Mouse (Mus musculus) adrenal gland, postnatal 10 days (tissue): ENCODE data around the gene Ephb3. TPM values are rescaled to one million over a fixed set of nuclear protein-coding genes. Genes with fewer than 3 reads are reported as not detected.
A peak's percentile ranks its signal among the peaks of the same experiment; 100 is the strongest.

Experiments
- DNase-seq: peaks from one replicate; pipeline ENCODE4 v3.0.0; 2021; ENCODE audit warnings: mixed read lengths
- microRNA-seq: library from miRNA; unstranded; fragments of <30 nt; microRNA quantifications from one replicate; pipeline ENCODE4 v1.2.0, GENCODE M21; 2021
- total RNA-seq, 2 experiments: library from RNA; stranded (reverse); gene quantifications; 2 replicates each; pipeline ENCODE4 v1.2.3; 2021

Gene Ephb3
- total RNA-seq, 2 experiments from 2014 or later = 3.9 to 4.6 TPM

DNA sequence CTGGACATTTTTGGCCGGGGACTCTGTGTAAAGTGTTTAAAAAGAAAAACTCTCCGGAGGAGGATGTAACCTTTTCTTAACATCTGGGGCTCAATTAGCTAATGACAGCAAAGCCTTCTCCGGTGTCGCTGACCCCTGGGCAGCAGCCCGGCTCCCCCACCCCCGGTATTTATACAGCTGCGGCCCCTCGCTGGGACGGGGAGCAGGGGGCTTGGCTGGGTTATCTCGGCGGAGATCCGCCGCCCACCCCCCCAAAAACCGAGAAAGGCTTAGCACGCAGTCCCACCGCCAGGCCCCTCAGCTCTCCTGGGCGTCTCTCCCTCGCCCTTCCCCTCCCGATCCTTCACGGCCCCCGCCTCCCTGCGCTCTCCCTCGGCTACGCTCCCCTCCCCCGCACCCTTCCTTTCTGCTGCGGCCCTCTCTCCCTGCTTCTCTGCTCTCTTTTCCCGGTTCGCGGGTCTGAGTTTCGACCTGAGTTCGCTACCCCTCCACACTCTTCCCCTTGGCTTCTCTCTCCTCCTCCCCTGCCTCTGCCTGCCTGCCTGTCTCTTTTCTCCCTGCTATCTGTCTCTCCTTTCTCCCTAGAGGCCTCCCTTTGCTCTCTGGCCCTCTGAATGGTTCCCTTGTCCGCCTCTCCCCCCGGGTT lies 42.0 kb downstream of the Ephb3 start:
- peak; percentile 61 for DNase-seq

DNA sequence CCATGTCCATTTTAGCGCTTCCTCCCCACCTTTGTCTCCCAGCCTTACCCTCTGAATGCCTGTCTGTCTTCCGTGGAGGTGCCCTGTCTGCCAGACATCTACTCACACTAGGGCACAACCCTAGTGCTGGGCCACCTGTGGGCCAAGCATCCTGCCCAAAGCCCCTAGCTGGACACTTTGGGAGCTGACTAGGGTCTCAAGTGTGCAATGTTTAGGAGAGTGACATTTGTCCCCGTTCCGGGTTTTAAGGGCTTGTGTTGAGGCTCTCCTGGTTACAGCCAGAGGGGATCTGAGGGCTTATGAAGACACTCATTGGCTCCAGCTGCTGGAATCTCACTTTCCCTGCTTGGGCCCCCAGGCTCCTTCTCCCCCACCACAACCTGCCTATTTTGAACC lies 42.5 kb downstream of the Ephb3 start:
- DNase-seq = no peak

DNA sequence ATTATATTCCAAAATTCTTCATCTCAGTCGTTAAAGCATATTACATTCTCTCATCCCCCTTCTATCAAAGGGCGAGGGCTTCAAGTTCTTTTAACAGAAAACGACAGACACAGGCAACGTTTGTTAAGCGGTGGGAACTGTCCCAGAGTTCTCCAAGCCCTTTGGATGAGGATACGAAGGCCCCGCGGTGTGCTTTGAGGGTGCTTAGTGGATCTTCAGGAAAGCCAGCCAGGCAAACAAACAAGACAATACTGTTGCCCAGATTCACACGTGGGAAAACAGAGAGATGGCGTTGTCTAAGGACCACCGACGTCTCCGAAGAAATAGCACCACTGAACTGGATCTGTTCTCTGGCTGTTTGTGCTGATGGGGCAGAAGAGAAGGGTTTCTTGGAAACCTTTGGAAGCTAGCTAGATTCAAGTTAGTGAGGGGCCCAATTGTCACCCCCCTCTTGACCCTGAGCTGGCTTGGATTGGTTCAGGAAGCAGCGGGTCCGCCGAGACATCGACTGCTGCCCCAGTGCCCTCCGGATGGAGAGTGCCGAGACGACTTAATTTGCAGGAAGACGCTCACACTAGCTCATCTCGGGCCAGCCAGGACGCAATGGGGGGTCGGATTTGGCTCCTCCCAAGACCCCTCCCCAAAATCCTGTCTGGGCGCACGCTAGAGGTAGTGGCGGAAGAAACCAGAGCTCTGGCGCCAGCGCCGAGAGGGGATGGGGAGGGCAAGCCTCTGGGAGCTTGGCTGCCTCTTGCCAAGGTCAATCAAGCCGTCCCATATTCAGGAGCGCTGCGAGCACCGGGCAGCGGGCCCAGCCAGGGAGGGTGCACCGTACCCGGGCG lies 43.5 kb downstream of the Ephb3 start:
- DNase-seq = peak; percentile 85

DNA sequence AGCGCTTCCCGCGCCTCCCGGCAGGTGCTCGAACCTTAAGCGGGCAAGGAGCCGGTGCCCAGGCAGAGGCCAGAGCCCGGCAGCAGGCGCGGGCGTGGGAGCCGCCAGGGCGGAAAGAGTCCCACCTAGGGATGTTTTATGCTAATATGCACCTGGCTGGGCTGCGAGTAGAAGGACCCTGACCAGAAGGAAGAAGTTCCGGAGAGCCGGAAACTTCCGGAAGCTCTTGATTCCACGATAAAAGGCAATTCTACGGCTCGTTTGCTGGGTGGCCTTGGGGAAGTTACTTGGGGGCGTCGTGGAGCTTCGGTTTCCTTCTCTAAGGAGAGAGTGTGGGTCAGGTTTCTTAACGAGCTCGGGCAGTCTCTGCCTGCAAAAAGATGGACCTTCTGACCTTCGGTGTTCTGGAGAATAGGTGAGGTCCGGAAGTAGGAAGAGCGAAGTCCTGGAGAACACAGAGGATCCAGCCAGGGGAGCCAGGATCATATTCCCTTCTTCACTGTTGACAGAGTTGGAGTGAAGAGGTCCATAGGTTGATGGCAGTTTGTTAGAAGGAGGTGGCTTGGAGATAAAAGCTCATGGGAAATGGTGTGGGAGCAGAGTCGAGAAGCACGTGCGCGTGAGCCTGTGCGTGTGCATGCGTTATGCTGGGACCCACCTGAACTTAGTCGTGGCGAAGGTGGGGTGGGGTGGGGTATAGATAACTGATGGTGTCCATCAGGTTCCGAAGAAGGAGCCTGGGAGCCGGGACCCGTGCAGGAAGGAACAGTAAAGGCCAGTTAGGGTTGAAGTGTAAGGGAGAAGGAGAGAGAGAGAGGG lies 44.4 kb downstream of the Ephb3 start:
- DNase-seq = no peak

DNA sequence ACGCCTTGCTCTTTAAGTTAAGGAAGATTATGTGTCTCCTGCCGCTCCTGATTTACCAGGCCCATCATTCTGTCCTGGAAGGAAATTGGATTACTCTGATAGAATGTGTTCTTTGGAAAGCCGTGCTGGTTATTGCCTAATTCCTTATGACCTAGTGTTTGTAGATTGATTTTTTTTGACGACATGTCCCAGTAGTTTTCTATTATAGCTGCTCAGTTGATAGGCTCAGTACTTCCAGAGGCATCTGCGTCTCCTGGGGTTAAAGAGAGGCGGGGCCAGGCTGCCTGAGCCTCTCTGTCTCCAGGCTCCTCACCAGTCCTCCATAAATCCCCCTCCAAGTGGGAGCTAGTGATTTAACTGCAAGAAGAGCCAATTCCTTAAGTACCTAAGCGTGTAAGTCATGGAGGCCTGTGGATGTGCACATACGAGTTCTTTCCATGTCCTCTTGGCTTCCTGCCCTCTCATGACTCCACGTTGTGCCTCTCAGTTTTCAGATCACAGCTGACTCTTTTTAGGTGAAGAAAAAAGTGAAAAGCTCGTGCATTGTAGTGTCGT lies 47.9 kb downstream of the Ephb3 start:
- no peak for DNase-seq

DNA sequence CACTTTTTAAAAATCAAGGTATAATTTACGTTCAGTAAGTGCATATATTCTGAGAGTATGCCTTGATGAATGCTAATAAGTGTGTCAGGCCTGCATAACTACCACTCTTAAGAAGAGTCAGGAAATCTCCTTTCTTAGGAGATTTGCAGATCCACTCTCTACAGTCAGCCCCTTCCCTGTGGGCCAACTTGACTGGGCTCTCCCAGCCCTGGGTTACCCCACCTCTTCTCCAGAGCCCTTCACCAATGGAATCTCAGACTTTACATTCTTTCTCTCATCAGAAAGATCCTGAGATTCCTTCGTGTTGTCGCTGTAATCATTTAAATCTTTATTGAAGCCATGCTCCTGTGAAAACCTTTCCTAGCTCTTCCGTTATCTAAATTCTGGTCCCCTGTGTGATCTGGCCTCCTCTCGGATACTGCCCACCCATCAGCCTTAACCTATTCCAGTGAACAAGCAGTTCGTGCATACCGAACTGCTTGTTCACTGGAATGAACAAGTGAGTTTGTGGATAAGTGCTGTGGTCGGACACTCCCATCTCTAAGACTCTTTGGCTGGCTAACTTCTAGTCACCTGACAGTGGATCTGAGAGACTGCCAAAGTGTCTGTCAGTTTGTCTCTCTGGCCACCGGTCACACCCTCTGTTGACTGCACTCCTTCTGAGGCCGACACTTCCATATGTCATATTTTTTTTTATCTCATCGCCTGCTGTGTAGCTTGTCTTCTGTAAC lies 51.2 kb downstream of the Ephb3 start:
- no peak for DNase-seq

DNA sequence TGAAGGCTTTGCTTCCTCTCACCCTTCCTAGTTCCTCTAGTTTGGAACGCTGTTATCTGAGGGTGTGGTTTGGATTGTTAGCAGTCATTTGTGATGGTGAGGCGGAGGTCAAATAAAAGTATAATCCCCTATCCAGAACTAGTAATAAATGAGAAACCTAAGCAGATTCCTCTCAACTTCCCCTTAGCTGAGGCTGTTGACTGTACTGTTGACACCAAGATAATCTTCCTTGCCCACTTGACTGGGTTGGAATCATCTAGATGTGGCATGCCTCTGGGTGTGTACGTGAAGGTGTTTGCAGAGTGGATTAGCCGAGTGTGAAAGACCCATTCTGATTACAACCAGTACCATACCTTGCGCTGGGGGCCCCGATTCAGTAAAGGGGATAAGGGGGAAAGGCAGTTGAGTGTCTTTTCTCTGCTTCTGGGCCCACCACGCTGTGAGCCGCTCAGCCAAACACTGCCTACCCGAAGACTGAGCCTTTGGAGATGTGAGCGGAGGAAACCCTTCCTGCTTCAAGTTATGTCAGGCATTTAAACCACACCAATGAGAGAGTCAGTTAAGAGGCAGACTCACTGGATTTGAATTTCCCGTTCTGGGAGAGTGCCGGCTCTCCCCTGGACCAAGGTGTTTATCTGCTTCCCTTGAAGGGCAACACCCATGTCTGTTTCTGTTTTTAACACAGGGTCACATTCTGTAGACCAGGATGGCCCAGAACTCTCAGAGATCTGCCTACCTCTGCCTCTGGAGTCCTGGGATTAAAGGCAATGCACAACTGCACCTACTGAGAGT lies 52.2 kb downstream of the Ephb3 start:
- DNase-seq = no peak

DNA sequence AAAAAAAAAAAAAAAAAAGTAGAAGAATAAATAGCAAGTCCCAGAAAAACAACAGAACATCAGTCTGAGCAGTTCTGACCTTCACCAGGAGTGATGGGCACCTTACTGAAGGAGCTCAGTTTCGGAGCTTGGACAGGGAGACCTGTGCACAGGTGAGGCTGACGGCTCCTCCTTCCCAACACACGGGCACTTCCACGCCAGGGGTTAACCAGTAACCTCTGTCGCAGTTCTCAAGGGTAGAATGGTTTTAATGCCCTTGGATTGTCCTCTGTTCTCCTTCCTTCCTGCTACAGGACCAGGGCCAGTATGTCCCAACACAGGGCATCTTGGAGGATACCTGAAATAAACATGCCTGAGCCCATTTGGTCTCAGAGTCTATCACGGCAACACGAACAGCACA lies 60.9 kb downstream of the Ephb3 start:
- no peak for DNase-seq

DNA sequence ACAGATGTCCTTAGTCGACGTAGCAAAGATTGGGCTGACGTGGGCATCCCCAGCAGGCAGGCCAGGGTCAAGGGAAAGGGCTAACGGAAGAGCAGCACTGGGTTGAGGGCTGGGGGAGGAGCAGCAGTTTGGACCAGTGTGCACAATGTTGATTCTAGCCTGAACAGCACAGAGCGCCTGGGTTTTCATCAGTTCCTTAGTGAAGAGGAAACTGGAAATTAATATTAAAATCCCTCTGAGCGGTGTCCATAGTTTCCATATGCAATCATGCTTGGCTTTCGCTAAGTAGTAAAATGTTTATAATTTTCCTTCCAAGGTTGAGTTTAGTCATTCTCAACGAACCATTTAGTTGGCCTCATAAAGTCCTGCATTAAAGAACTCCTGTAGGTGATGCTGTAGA lies 65.2 kb downstream of the Ephb3 start:
- no peak for DNase-seq

DNA sequence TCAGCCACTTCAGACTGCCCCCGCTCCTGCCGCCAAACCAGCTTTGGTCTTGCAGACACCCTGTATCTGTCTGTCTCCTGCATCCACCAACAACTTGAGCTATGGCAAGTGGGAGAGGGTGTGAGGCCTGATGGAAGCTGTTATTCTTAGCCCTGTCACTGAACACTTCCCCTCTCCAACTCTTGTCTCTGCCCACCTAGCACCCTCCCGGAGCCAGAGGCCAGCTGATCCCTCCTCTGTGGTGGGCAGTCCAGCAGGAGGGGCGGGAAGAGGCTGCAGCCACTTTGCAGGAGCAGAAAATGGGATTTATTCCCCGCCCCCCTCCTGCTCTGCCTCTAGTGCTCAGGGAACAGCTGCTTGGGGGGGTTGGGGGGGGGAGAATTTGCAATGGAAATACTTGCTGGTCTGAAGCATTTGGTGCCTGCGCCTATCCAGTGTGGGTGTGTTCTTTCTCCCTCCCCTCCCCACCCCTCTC lies 67.3 kb downstream of the Ephb3 start:
- no peak for DNase-seq

DNA sequence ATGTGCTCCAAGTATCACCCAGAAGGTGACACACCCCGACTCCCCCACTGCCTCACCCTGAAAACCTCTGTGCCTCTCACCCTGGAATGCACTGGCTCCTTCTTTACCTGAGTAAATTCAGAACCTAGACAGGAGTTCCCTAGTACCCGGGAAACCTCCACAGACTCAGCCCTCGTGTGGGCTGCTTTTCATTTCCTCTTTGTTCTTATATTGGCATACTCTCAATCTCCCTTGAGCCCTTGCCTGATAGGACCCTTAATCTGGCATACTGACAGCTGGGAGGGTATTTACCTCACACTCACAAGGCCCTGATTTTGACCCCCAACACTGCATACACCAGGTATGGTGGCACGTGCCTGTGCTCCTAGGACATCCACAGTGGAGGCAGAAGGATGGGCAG lies 68.2 kb downstream of the Ephb3 start:
- DNase-seq = no peak

Small RNA genes within 50 kb of the gene (microRNA-seq; reads per million reads assigned to microRNA genes)
- not detected for gene Mir7680

Other genes starting within 250 kb of the Ephb3 start
- gene Teddm3, start 50.8 kb upstream of the Ephb3 start, total RNA-seq = not detected
- 10 to 100 TPM; 16.3 to 18.2 TPM for gene Vps8, start 218.4 kb downstream of the Ephb3 start, total RNA-seq